Mouse (Mus musculus) T-helper 2 cell (primary cell): ENCODE measurements around the gene Mvk.

Experiments
- in situ Hi-C: fragments of 300-600 bp; cut with MboI, MseI; formaldehyde crosslinking; loops from one replicate; pipeline ENCODE4 v1.15.1; 2025; ENCODE audit warnings: high pct_unique_total_duplicates

Mvk gene

GRCm38 (mm10) chr5:114456995-114457605 is 13.0 kb downstream of the Mvk start:
- in situ Hi-C loops, result no loop called here

- in situ Hi-C loops, result no loop called here
Measured at GRCm38 (mm10) chr5:114461238-114461637, 17.2 kb downstream of the Mvk start.

DNA sequence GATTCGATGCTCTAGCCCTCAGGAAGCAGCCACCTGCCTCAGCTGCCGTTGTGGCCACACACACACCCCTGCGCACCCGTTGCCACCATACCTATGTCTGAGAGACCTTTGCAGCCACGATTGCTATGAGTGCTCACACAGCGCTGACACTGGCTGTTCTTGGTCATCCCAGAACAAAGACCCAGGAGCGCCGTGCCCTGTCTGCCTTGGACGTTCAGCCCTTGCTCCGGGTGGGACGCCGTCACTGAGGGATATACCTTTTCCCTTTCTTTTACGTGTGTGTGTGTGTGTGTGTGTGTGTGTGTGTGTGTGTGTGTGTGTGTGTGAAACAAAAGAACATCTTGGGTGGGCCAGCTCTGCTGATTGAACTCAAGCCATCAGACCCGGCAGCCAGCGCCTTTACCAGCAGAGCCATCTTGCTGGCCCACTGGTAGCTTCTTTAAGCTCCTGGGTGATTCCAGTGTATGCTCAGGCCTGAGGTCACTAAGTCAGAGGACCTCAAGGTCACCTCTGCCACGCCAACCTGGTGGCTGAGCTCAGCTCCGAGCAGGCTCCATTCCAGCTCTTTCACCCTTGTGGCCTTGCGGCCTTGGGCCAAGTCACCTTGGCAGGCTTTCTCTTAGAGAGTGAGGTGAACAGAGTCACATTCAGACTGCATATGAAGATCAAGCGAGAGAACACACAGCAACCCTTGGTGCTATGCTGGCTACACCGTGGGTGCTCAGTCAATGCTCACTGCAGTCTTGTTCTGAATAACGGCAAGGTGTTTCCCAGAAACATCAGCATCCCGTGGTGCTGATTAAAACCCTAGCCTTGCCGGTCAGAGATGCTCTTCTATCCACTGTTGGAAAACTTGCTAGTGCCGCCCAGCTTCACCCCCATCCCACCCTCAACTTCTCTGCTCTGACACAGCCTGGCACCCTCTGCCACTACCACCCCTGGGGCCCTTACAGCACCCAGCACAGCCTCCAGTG is 18.3 kb downstream of the Mvk start:
- in situ Hi-C loops, result no loop called here

- in situ Hi-C loops, result no loop called here
Measured at GRCm38 (mm10) chr5:114464561-114464960, 20.5 kb downstream of the Mvk start.

DNA sequence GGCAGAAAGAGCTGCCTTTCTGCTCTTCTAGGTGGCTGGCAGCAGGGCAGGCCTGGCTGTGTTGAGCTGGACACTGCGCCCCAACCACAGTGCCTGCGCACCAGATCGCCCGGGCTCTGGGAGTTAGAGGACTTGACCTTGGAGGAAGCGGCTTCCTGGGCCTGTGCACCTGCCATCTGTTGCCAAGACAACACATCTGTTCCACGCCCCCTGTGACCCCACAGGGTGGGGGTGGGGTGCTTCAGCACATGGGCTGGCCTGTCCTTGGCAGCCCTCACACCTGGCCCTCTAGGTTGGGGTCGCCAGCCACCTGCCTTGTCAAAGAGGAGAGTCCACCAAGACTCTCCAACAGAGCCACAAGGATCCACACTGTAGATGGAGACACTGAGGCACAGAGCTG is 21.6 kb downstream of the Mvk start:
- in situ Hi-C loops, result no loop called here

- in situ Hi-C loops, result no loop called here
Measured at GRCm38 (mm10) chr5:114467019-114467418, 22.9 kb downstream of the Mvk start.

- in situ Hi-C loops, result no loop called here
Measured at GRCm38 (mm10) chr5:114467430-114467829, 23.4 kb downstream of the Mvk start.

- in situ Hi-C loops, result no loop called here
Measured at GRCm38 (mm10) chr5:114468007-114468406, 23.9 kb downstream of the Mvk start.

- in situ Hi-C loops, result no loop called here
Measured at GRCm38 (mm10) chr5:114470359-114470758, 26.3 kb downstream of the Mvk start.

DNA sequence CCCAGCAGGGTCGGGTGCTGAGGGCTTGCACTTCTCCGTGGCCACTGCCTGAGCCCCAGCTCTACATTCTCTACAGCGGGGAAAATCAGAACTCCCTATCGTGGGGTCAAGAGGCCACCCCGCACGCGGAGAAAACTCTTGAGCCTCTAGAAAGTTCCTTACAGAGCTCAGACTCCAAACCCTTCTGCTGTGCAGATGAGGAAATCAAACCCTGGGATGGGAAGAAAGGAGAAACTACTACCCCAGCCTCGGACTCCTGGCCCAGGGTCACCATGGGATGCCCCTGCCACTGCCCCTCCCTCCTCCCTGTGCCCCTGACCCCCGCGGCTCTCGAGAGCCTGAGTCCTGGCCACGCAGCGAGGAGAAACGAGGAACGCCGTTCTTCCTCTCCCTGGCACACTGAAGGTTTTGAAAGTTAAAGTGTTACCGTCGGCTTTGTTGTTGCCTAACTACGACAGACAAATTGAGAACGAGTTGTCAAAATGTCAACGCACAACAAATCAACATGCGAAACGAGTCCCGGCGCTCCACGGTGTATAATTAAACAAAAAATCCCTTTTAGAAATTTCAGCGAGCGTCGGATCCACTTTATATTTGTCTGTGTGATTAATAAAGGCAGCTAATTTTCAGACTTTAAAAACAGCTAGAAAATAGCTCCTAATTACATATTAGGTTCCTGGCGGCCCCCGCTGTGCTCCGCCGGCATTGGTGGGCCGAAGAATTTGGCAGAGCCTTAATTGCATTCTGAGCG is 30.8 kb downstream of the Mvk start:
- in situ Hi-C loops, result no loop called here

DNA sequence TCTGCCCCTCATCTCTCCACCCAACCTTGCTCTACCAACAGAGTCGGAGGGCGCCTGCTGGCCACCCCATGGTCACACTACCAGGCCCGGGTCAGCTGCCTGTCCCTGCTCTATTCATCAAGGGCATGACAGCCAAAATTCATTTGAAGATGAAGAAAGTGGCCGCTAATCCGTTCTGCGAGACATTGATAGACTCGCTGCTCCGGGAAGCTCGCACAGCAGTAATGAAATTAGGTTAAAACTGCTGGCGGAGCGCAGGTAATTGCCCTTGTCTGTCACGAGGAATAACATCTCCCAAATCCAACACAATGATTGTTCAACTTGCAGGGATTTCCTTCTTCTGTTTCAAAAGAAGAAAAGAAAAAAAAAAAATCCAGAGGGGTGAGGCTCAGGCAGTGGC is 34.2 kb downstream of the Mvk start:
- in situ Hi-C loops, result no loop called here

DNA sequence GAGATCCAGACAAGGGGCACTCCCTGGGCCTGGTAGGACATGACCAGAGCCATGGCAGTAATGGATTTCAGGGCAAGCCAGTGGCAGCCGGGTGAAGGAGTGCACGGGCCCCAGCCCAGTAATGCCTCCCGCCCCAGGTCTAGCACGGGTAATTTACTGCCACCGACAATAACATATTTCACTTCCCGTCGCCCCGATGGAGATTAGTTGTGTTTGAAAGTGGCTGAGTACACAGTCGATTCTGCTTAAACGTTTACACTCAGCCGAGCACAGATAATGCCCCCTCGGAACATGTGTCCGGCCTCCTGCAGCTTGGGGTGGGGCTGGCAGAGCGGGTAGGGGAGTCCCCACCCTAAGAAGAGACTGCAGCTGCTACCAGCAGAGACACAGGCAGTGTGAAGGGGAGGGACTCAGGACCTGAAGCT is 38.5 kb downstream of the Mvk start:
- in situ Hi-C loops, result no loop called here

GRCm38 (mm10) chr5:114485685-114486084 is 41.6 kb downstream of the Mvk start:
- in situ Hi-C loops, result no loop called here

DNA sequence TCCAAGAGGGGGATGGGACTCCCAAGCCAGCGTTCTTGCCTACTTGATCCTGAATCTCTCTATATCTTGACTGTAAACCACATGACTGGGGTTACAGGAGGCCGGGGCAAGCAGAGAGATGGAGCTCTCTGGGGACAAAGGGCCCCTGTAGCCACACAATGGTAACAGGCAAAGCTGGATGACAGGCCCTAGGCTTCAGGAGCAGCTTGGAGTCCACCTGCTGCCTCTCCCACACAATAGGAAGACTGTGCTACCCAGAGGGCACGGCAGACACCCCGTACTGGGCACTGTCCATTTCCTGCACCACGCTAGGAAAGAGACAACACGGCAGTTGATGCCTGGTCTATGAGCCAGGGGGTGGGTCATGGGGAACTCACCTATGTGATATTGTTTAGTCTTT is 45.5 kb downstream of the Mvk start:
- in situ Hi-C loops, result no loop called here

GRCm38 (mm10) chr5:114490241-114490640 is 46.2 kb downstream of the Mvk start:
- in situ Hi-C loops, result no loop called here

GRCm38 (mm10) chr5:114494761-114495160 is 50.7 kb downstream of the Mvk start:
- in situ Hi-C loops, result no loop called here

GRCm38 (mm10) chr5:114501252-114501651 is 57.2 kb downstream of the Mvk start:
- in situ Hi-C loops, result no loop called here

GRCm38 (mm10) chr5:114504826-114505225 is 60.8 kb downstream of the Mvk start:
- in situ Hi-C loops, result no loop called here

- in situ Hi-C loops, result no loop called here
Measured at GRCm38 (mm10) chr5:114505260-114506085, 61.4 kb downstream of the Mvk start.

DNA sequence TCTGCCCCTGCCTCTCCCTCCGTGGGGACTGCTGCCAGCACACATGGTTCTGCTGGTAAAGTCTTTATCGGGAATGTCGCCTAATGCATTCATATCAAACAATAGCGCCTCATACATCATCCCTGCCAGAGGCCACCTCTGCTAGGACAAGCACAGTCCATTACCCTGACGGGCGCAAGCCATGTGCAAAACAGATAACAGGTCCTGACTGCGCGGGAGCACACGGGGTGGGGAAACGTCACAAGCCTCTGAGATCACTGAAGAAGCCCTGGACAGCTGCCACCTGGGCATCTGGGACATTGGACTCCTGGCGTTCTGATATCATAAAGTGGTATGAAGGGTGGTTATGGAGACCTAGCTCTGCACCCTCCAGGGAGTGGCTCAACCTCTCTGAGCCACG is 63.3 kb downstream of the Mvk start:
- in situ Hi-C loops, result no loop called here

DNA sequence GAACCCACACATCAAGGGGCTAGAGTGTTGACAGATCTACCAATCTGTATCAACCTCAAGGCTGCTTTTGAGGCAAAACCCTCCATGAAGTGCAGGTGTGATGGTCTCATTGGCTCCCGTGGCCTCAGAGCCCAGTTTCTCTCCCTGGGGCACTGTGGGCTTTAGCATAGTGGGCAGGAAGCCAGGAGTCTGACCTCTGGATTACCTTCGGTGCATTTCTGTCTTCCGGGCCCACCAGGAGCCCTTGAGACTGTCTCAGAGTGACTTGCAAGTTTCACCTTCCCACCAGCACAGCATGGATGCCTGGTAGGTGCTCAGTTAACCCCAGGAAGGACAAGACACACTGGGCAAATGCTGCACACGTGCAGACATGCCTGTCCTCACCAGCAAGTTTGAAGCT is 63.9 kb downstream of the Mvk start:
- in situ Hi-C loops, result no loop called here
